Mouse (Mus musculus): ENCODE measurements around the gene Apex1. TPM values are rescaled to one million over a fixed set of nuclear protein-coding genes. Genes with fewer than 3 reads are reported as not detected.
"Not testable (repeated sequence)": the region's sequence is repeated elsewhere in the genome, so short reads cannot be mapped to it uniquely, and the experiment has no call there.

The Apex1 gene
- polyA plus RNA-seq, 1 experiment from 2014 or later: 71.0 TPM

GRCm38 (mm10) chr14:50955487-50955886 lies 30.7 kb downstream of the Apex1 start:
- no peak for TF ChIP-seq CTCF (IDR thresholded peaks at IDR 0.05; ENCODE audit: low read depth)
- Histone ChIP-seq H3K27me3 (replicated peaks; ENCODE audit: control insufficient read depth, insufficient read depth, low read length) (no peaks in the 10 kb centered on the region), H3K4me2 (replicated peaks; ENCODE audit: low read depth) (peak overlapping the region; percentile 55; the same call in 1 of the 2 replicates), H3K36me3 (ENCODE audit: control insufficient read depth, insufficient read depth) (peaks cover 9% of the 10 kb centered on the region; the same call in 1 of the 2 replicates), H3K9ac (ENCODE audit: low read depth, low read length) (no peak overlapping the region), H3K4me3 (ENCODE audit: low read depth, low read length) (no peak overlapping the region), H3K4me1 (replicated peaks; ENCODE audit: control insufficient read depth, insufficient read depth, low read length) (no peaks in the 10 kb centered on the region), H3K9me3 (ENCODE audit: control insufficient read depth) (no peaks in the 10 kb centered on the region), H3K27ac (ENCODE audit: low read depth, low read length) (no peak overlapping the region)
- ATAC-seq: no peak
- 85% methylated on average over 10 of the region's 10 CpGs for WGBS

- peak within 1 kb of the TSS; percentile 64; the same call in 1 of the 2 replicates for H3K27ac ChIP-seq (ENCODE audit: low read depth, low read length)
- H3K27me3 ChIP-seq (replicated peaks; ENCODE audit: control insufficient read depth, insufficient read depth, low read length); H3K4me1 ChIP-seq (replicated peaks; ENCODE audit: control insufficient read depth, insufficient read depth, low read length); H3K36me3 ChIP-seq (ENCODE audit: control insufficient read depth, insufficient read depth); H3K9me3 ChIP-seq (ENCODE audit: control insufficient read depth): not testable (repeated sequence)
- H3K4me2 ChIP-seq (replicated peaks; ENCODE audit: low read depth): peak within 1 kb of the TSS; percentile 55
- H3K4me3 ChIP-seq (ENCODE audit: low read depth, low read length): peak within 1 kb of the TSS; percentile 24
- TF ChIP-seq CTCF (IDR thresholded peaks at IDR 0.05; ENCODE audit: low read depth): peak; percentile 52
- H3K9ac ChIP-seq (ENCODE audit: low read depth, low read length): 0 out of 2 replicates have a peak within 1 kb of the TSS, but pooled peaks have one; percentile 17
- 7% methylated on average over 18 of the region's 19 CpGs for WGBS
- peak; percentile 85 for ATAC-seq
Measured at GRCm38 (mm10) chr14:50955942-50956508, 31.3 kb downstream of the Apex1 start, which contains the start of gene Pnp2. Gene Pnp2, plus strand, starts transcription at chr14:50955992.

- Histone ChIP-seq H3K27ac (ENCODE audit: low read depth, low read length) (peak overlapping the region; percentile 64; the same call in 1 of the 2 replicates), H3K4me3 (ENCODE audit: low read depth, low read length) (peak overlapping the region; percentile 24; the same call in 1 of the 2 replicates), H3K4me2 (replicated peaks; ENCODE audit: low read depth) (peak overlapping the region; percentile 55)
- H3K9ac ChIP-seq (ENCODE audit: low read depth, low read length); H3K36me3 ChIP-seq (ENCODE audit: control insufficient read depth, insufficient read depth); H3K27me3 ChIP-seq (replicated peaks; ENCODE audit: control insufficient read depth, insufficient read depth, low read length); ATAC-seq; H3K9me3 ChIP-seq (ENCODE audit: control insufficient read depth); H3K4me1 ChIP-seq (replicated peaks; ENCODE audit: control insufficient read depth, insufficient read depth, low read length): not testable (repeated sequence)
- 72% methylated on average over 6 of the region's 6 CpGs for WGBS
Measured at GRCm38 (mm10) chr14:50956724-50957123, 32.0 kb downstream of the Apex1 start.

GRCm38 (mm10) chr14:50957146-50957545 lies 32.4 kb downstream of the Apex1 start:
- not testable (repeated sequence) for H3K36me3 ChIP-seq (ENCODE audit: control insufficient read depth, insufficient read depth); H3K4me3 ChIP-seq (ENCODE audit: low read depth, low read length); H3K4me1 ChIP-seq (replicated peaks; ENCODE audit: control insufficient read depth, insufficient read depth, low read length); H3K9me3 ChIP-seq (ENCODE audit: control insufficient read depth); H3K9ac ChIP-seq (ENCODE audit: low read depth, low read length); H3K27me3 ChIP-seq (replicated peaks; ENCODE audit: control insufficient read depth, insufficient read depth, low read length)
- Histone ChIP-seq H3K27ac (ENCODE audit: low read depth, low read length) (peak overlapping the region; percentile 64; the same call in 1 of the 2 replicates), H3K4me2 (replicated peaks; ENCODE audit: low read depth) (peak overlapping the region; percentile 55)
- peak; percentile 56; the same call in 1 of the 2 replicates for ATAC-seq
- WGBS: 32% methylated on average over 3 of the region's 3 CpGs

- not testable (repeated sequence) for ATAC-seq; H3K4me1 ChIP-seq (replicated peaks; ENCODE audit: control insufficient read depth, insufficient read depth, low read length); H3K9me3 ChIP-seq (ENCODE audit: control insufficient read depth); H3K9ac ChIP-seq (ENCODE audit: low read depth, low read length); H3K4me2 ChIP-seq (replicated peaks; ENCODE audit: low read depth); H3K4me3 ChIP-seq (ENCODE audit: low read depth, low read length); H3K27me3 ChIP-seq (replicated peaks; ENCODE audit: control insufficient read depth, insufficient read depth, low read length); H3K27ac ChIP-seq (ENCODE audit: low read depth, low read length); H3K36me3 ChIP-seq (ENCODE audit: control insufficient read depth, insufficient read depth)
- WGBS: 86% methylated on average over 5 of the region's 5 CpGs
Measured at GRCm38 (mm10) chr14:50958289-50958995, 33.7 kb downstream of the Apex1 start.

GRCm38 (mm10) chr14:50968216-50968980 lies 43.6 kb downstream of the Apex1 start:
- Histone ChIP-seq H3K27me3 (replicated peaks; ENCODE audit: control insufficient read depth, insufficient read depth, low read length) (no peaks in the 10 kb centered on the region), H3K27ac (ENCODE audit: low read depth, low read length) (no peak overlapping the region), H3K9me3 (ENCODE audit: control insufficient read depth) (no peaks in the 10 kb centered on the region), H3K4me2 (replicated peaks; ENCODE audit: low read depth) (no peak overlapping the region), H3K9ac (ENCODE audit: low read depth, low read length) (no peak overlapping the region), H3K4me3 (ENCODE audit: low read depth, low read length) (no peak overlapping the region), H3K36me3 (ENCODE audit: control insufficient read depth, insufficient read depth) (no peaks in the 10 kb centered on the region), H3K4me1 (replicated peaks; ENCODE audit: control insufficient read depth, insufficient read depth, low read length) (no peaks in the 10 kb centered on the region)
- WGBS: 78% methylated on average over 5 of the region's 5 CpGs
- no peak for ATAC-seq
- no peak for TF ChIP-seq CTCF (IDR thresholded peaks at IDR 0.05; ENCODE audit: low read depth)

Measured in intestine, postnatal 0 days (tissue).